Mouse (Mus musculus): ENCODE data around the gene Mgarp.
"Not testable (repeated sequence)": the region's sequence is repeated elsewhere in the genome, so short reads cannot be mapped to it uniquely, and the experiment has no call there.

The Mgarp gene

GRCm38 (mm10) chr3:51397700-51398299, 1.3 kb upstream of the Mgarp start:
- in situ Hi-C loops (cut with MboI; ENCODE audit: low sequenced_read_pairs): no loop called here

GRCm38 (mm10) chr3:51395461-51396145, 935 bp downstream of the Mgarp start:
- in situ Hi-C loops (cut with MboI; ENCODE audit: low sequenced_read_pairs): no loop called here

DNA sequence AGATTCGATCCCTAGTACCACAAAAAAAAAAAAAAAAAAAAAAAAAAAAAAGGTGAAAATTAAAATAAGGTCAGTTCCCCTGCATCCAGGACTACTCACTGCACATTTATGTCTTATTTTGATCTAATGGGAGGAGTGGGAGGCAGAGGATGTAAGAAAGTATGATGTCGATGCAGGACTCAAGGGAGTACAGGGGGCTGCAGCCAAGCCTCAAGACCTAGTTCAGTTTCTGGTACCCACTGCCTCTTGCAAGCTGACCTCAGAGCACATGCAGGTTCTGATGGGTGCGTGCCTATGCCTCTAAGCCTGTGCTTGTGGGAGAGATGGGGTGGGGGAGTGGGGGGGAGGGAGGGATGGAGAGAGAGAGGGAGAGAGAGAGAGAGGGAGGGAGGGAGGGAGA, 1.7 kb downstream of the Mgarp start:
- in situ Hi-C loops (cut with MboI; ENCODE audit: low sequenced_read_pairs): no loop called here

DNA sequence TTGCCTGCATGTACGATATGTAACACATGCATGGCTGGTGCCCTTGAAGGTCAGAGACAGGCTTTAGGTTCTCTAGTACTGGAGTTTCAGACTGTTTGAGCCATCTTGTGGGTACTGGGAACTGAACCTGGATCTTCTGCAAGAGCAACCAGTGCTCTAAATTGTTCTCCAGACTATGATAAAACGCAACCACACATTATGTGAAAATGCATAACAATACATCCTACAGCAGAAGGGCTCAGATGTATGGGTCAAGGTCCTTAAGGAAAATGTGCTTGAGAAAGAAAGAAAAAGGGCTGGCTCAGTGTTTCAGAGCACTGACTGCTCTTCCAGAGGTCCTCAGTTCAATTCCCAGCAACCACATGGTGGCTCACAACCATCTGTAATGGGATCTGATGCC, 2.9 kb downstream of the Mgarp start:
- in situ Hi-C loops (cut with MboI; ENCODE audit: low sequenced_read_pairs): no loop called here

- in situ Hi-C loops (cut with MboI; ENCODE audit: low sequenced_read_pairs): not testable (repeated sequence)
These were observed 3.5 kb downstream of the Mgarp start for GRCm38 (mm10) chr3:51393018-51393417.

DNA sequence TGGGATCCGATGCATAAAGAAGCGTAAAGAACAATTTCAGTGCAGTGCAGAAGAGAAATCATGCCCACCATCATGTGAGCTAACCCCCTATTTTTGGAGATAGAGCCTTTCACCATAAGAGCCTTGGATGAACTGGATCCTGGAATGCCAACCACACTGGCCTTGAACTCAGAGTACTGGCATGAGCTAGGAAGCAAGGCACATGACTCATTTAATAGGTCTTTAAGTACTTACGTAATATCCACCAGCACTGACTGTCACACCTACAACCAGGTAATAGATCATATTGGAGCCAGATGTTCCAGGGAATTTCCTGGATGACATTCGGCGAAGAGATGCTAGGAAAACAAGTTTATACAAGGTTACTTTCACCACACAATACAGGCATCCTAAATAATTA, 4.9 kb downstream of the Mgarp start:
- in situ Hi-C loops (cut with MboI; ENCODE audit: low sequenced_read_pairs): no loop called here

DNA sequence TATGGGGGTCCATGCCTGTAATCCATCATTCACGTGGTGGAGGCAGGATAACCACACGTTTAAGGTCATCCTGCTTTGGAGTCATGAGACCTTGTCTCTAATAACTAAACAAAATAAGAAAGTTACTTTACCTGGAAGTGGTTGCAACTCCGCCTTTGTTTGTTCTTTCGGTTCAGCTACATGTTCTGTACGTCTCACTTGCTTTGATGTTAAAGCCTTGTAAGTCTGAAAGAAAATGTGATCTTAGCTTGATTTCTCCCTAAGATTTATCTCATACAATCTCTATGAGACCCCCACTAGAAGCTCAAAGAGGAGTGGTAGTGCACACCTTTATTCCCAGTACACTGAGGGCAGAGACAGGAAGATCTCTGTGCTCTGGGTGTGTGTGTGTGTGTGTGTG, 5.4 kb downstream of the Mgarp start:
- in situ Hi-C loops (cut with MboI; ENCODE audit: low sequenced_read_pairs): no loop called here

- in situ Hi-C loops (cut with MboI; ENCODE audit: low sequenced_read_pairs): no loop called here
These were observed 7.6 kb downstream of the Mgarp start for GRCm38 (mm10) chr3:51388904-51389303.

GRCm38 (mm10) chr3:51387868-51388381, 8.6 kb downstream of the Mgarp start:
- in situ Hi-C loops (cut with MboI; ENCODE audit: low sequenced_read_pairs): no loop called here

- in situ Hi-C loops (cut with MboI; ENCODE audit: low sequenced_read_pairs): no loop called here
These were observed 9.4 kb downstream of the Mgarp start for GRCm38 (mm10) chr3:51387134-51387451.

DNA sequence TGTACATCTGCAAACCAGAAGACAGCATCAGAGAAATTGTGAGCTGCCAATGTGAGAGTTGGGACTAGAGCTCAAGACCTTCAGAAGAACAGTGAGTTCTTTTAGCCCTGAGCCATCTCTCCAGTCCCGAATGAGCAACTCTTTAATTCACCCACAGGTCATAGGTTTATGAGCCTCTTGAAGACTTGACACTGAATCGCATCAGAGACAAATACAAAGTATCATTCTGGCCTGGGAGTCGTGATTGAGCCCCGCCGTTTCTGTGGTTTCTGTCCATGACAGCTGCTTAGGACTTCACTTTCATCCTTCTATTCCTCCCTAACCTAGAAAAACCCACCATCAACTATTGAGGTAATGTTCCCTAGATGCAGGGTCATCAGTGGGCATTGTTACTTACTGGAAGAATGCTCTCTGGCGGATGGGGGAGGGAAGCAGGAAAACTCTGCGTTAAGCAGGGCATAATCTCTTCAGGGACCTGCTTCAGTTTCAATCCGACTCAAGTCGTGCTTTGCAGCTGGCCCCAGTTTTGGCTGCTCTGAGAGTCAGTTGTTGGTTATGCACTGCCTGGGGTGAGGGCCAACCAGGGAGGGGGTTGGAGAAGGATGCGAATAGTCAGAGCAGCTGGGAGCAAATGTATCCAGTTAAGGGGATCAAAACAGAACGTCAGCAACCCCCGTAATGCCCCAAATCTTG, 10.0 kb downstream of the Mgarp start:
- in situ Hi-C loops (cut with MboI; ENCODE audit: low sequenced_read_pairs): no loop called here

- in situ Hi-C loops (cut with MboI; ENCODE audit: low sequenced_read_pairs): no loop called here
These were observed 13.1 kb downstream of the Mgarp start for GRCm38 (mm10) chr3:51383409-51383808.

DNA sequence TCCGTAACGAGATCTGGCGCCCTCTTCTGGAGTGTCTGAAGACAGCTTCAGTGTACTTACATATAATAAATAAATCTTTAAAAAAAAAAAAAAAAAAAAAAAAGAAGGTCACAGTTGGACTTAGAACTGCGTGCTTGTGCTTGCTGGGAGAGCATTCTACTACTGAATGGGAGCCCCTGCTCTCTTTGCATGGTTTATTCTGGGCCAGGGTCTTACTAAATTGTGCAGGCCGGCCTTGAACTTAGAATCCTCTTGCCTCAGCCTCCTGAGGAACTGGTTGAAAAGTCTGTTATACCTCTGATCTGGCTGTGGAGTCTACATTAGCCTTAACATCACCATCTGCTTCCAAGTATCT, 15.9 kb downstream of the Mgarp start:
- in situ Hi-C loops (cut with MboI; ENCODE audit: low sequenced_read_pairs): no loop called here

DNA sequence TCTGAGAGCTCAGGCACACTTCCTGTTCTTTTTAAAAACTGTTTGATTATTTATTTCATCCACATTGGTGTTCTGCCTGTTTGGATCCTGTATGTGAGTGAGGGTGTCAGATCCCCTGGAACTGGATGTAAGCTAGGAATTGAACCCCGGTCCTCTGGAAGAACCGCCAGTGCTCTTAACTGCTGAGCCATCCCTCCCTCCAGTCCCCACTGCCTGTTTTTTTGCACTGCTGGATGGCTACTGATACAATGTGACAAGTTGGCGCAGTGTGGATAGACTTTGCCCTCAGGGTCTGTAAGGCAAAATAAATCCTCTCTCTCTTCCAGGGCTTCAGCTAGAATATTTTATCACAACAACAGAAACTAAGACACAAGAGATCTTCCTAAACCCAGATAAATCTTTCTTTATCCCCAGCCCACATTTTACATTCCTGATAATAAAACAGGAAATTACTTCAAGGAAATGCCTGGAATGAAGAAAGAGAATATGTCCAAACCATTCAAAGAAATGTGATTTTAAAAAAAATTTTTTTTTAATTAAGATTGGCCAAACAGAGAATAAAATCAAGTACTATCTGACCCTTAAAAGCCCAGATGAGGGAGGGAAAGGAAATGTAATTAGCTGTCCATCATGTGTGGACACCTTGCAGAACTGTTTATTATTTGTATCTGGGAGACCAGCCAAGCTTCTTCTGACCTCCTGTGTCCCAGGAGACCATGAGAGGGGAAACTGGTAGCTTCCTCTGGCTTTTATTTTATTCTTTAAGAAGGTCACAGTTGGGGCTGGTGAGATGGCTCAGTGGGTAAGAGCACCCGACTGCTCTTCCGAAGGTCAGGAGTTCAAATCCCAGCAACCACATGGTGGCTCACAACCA, 16.5 kb downstream of the Mgarp start:
- in situ Hi-C loops (cut with MboI; ENCODE audit: low sequenced_read_pairs): no loop called here

GRCm38 (mm10) chr3:51378665-51378946, 17.9 kb downstream of the Mgarp start:
- in situ Hi-C loops (cut with MboI; ENCODE audit: low sequenced_read_pairs): no loop called here

- in situ Hi-C loops (cut with MboI; ENCODE audit: low sequenced_read_pairs): no loop called here
These were observed 18.5 kb downstream of the Mgarp start for GRCm38 (mm10) chr3:51377878-51378664.

DNA sequence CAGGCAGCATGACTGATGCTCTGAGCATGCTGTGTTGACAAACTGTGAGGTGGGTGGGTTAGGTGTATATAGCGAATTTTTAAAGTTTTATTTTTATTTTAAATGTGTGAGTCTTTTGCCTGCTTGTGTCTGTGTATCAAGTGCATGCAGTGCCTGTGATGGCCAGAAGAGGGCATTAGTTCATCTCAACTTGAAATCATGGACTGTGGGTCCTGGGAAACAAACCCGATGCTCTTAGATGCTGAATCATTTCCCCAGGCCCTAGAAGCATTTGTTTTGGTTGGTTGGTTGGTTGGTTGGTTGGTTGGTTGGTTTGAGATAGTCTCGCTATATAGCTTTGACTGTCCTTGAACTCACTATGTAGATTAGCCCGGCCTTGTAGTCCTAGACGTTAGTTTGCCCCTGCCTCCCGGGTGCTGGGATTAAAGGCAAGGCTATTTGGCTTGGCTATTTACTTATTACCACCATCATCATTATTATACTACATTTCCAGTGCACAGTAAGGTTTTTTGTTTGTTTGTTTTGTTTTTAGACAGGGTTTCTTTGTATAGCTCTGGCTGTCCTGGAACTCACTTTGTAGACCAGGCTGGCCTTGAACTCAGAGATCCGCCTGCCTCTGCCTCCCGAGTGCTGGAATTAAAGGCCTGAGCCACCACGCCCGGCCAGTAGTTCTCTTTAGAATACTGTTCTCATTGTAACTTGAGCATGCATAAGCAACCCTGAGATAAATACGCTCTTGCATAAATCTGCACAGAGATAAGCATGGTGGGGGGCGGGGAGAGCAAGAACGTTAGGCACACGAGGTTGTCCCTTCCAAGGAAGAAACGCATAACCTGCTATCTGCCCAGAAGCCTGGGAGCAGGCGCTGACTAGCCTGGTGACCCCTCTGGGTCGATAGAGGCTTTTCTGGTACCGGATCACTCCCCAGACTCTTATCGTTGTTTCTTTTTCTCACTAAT, 21.0 kb downstream of the Mgarp start:
- in situ Hi-C loops (cut with MboI; ENCODE audit: low sequenced_read_pairs): no loop called here

- in situ Hi-C loops (cut with MboI; ENCODE audit: low sequenced_read_pairs): no loop called here
These were observed 23.0 kb downstream of the Mgarp start for GRCm38 (mm10) chr3:51373544-51373943.

DNA sequence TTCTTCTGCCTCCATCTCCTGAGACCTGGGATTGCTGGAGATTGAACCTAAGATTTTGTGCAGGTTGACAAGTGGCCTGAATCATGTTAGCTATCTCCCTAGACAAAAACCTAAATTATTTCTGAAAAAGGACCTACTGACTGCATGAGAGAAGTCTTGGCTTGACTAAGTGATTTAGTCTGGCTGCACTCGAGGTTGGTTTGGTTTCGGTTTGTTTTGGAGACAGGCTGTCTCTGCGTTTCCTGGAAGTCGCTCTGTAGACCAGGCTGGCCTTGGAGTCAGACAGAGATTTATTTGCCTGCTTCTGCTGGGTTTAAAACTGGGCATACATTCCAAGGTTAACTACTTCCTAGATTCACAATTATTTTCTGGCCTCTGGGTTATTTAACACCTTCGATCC, 23.7 kb downstream of the Mgarp start:
- in situ Hi-C loops (cut with MboI; ENCODE audit: low sequenced_read_pairs): no loop called here

DNA sequence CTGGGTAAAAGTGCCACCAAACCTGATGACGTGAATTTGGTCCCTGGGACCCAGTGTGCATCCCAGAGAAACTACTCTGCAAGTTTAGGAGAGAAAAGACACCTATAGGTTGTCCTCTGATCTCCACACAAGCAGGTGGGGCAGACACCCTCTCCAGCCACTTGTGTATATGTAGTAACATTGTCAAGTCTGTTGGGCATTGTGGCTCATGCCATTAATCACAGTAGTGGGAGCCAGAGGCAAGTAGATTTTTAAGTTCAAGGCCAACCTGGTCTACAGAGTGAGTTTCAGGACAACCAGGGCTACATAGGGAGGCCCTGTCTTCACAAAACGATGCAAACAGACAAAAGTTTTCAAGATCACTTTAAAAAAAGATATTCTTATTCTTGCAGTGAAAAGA, 24.7 kb downstream of the Mgarp start:
- in situ Hi-C loops (cut with MboI; ENCODE audit: low sequenced_read_pairs): no loop called here
